Mouse (Mus musculus) left cerebral cortex, postnatal 14 days (tissue): ENCODE data around the gene Ptprk. TPM values are rescaled to one million over a fixed set of nuclear protein-coding genes. Genes with fewer than 3 reads are reported as not detected.
A peak's percentile ranks its signal among the peaks of the same experiment; 100 is the strongest.

ENCODE experiments used
- DNase-seq, 2 experiments: peaks; one replicate each; pipeline ENCODE4 v3.0.0; 2021 to 2022; ENCODE audit warnings: low spot score in 2 of 2, mixed read lengths in 1 of 2
- intact Hi-C: fragments of 180-260 bp; cut with DNase I; formaldehyde crosslinking; loops from one replicate; pipeline ENCODE4 v1.15.1; 2025
- total RNA-seq, 2 experiments: library from RNA; stranded (reverse); gene quantifications; 2 replicates each; pipeline ENCODE4 v1.2.3; 2021

The Ptprk gene
- total RNA-seq, 2 experiments from 2014 or later: 95.9 to 115 TPM

GRCm38 (mm10) chr10:28251385-28251784 lies 176.8 kb downstream of the Ptprk start:
- intact Hi-C loops: no loop called here

GRCm38 (mm10) chr10:28260651-28261050 lies 186.0 kb downstream of the Ptprk start:
- intact Hi-C loops: no loop called here

More at GRCm38 (mm10) chr10:28251385-28251784, 176.8 kb downstream of the Ptprk start:
- DNase-seq: no peak

GRCm38 (mm10) chr10:28262159-28262558 lies 187.5 kb downstream of the Ptprk start:
- intact Hi-C loops: no loop called here
- no peak for DNase-seq

More at GRCm38 (mm10) chr10:28260651-28261050, 186.0 kb downstream of the Ptprk start:
- DNase-seq: no peak

- DNase-seq: no peak
- intact Hi-C loops: no loop called here
Measured at GRCm38 (mm10) chr10:28263546-28263945, 188.9 kb downstream of the Ptprk start.

GRCm38 (mm10) chr10:28270273-28270672 lies 195.7 kb downstream of the Ptprk start:
- DNase-seq: no peak
- intact Hi-C loops: no loop called here

- intact Hi-C loops: no loop called here
Measured at GRCm38 (mm10) chr10:28271729-28272606, 197.3 kb downstream of the Ptprk start.

GRCm38 (mm10) chr10:28278757-28279156 lies 204.1 kb downstream of the Ptprk start:
- intact Hi-C loops: no loop called here
- DNase-seq: no peak

More at GRCm38 (mm10) chr10:28271729-28272606, 197.3 kb downstream of the Ptprk start:
- DNase-seq: no peak

- intact Hi-C loops: no loop called here
Measured at GRCm38 (mm10) chr10:28297531-28297930, 222.9 kb downstream of the Ptprk start.

GRCm38 (mm10) chr10:28299207-28299606 lies 224.6 kb downstream of the Ptprk start:
- intact Hi-C loops: no loop called here
- no peak for DNase-seq

More at GRCm38 (mm10) chr10:28297531-28297930, 222.9 kb downstream of the Ptprk start:
- no peak for DNase-seq

- DNase-seq: no peak
- intact Hi-C loops: no loop called here
Measured at GRCm38 (mm10) chr10:28303856-28304255, 229.2 kb downstream of the Ptprk start.

- intact Hi-C loops: no loop called here
Measured at GRCm38 (mm10) chr10:28304292-28304875, 229.8 kb downstream of the Ptprk start.

GRCm38 (mm10) chr10:28306451-28307086 lies 231.9 kb downstream of the Ptprk start:
- DNase-seq: no peak
- intact Hi-C loops: no loop called here

More at GRCm38 (mm10) chr10:28304292-28304875, 229.8 kb downstream of the Ptprk start:
- no peak for DNase-seq

- intact Hi-C loops: no loop called here
- no peak for DNase-seq
Measured at GRCm38 (mm10) chr10:28311369-28311768, 236.7 kb downstream of the Ptprk start.

- intact Hi-C loops: no loop called here
Measured at GRCm38 (mm10) chr10:28322995-28323394, 248.4 kb downstream of the Ptprk start.

GRCm38 (mm10) chr10:28335232-28335631 lies 260.6 kb downstream of the Ptprk start:
- intact Hi-C loops: no loop called here
- DNase-seq: no peak

More at GRCm38 (mm10) chr10:28322995-28323394, 248.4 kb downstream of the Ptprk start:
- DNase-seq: no peak

- no peak for DNase-seq
- intact Hi-C loops: no loop called here
Measured at GRCm38 (mm10) chr10:28338536-28338935, 263.9 kb downstream of the Ptprk start.

GRCm38 (mm10) chr10:28345196-28345681 lies 270.6 kb downstream of the Ptprk start:
- intact Hi-C loops: no loop called here
- DNase-seq: peak; percentile 6 to 8

GRCm38 (mm10) chr10:28365291-28365690 lies 290.7 kb downstream of the Ptprk start:
- DNase-seq: no peak
- intact Hi-C loops: no loop called here

- intact Hi-C loops: no loop called here
- no peak for DNase-seq
Measured at GRCm38 (mm10) chr10:28366065-28366677, 291.6 kb downstream of the Ptprk start.
